Mouse (Mus musculus) limb, embryonic 13.5 days (tissue): Measurements from ENCODE around the gene Galntl5. TPM values are rescaled to one million over a fixed set of nuclear protein-coding genes. Genes with fewer than 3 reads are reported as not detected.
"Not testable (repeated sequence)": the region's sequence is repeated elsewhere in the genome, so short reads cannot be mapped to it uniquely, and the experiment has no call there.

ENCODE experiments used
- ATAC-seq: fragments of 200-750 bp; cut with Nextera tagmentation; 2 replicates; pipeline ENCODE4 v1.8.0; 2017; ENCODE audit warnings: low read depth, moderate number of reproducible peaks, moderate TSS enrichment; ENCODE audit not compliant: low FRiP score
- H3K27ac ChIP-seq: fragments of 300-500 bp; sonication (generic); 2 replicates; pipeline ENCODE4 v1.5.1; 2015; ENCODE audit warnings: inconsistent platforms, mild to moderate bottlenecking, moderate library complexity
- H3K27me3 ChIP-seq: fragments of 300-500 bp; sonication (generic); 2 replicates; pipeline ENCODE4 v1.6.1; 2015; ENCODE audit warnings: mild to moderate bottlenecking, inconsistent platforms
- H3K36me3 ChIP-seq: fragments of 300-500 bp; sonication (generic); 2 replicates; pipeline ENCODE4 v1.6.1; 2015; ENCODE audit warnings: inconsistent platforms, mild to moderate bottlenecking, moderate library complexity
- H3K4me1 ChIP-seq: fragments of 300-500 bp; sonication (generic); 2 replicates; pipeline ENCODE4 v1.6.1; 2015; ENCODE audit warnings: inconsistent platforms
- H3K4me2 ChIP-seq: fragments of 300-500 bp; sonication (generic); replicated peaks from 2 replicates; pipeline ENCODE4 v1.6.1; 2015; ENCODE audit warnings: inconsistent platforms, mild to moderate bottlenecking, moderate library complexity
- H3K4me3 ChIP-seq: fragments of 300-500 bp; sonication (generic); 2 replicates; pipeline ENCODE4 v1.5.1; 2015; ENCODE audit warnings: moderate library complexity, mild to moderate bottlenecking, inconsistent platforms
- H3K9ac ChIP-seq: fragments of 300-500 bp; sonication (generic); 2 replicates; pipeline ENCODE4 v1.6.1; 2015; ENCODE audit warnings: mild to moderate bottlenecking, inconsistent platforms
- H3K9me3 ChIP-seq: fragments of 300-500 bp; sonication (generic); 2 replicates; pipeline ENCODE4 v1.6.1; 2016; ENCODE audit warnings: inconsistent platforms
- WGBS: fragments of 180-500 bp; shearing (Covaris S2); methylation state at CpG from one replicate; pipeline ENCODE4 v1.1.7; 2015; 5-methylcytosine and 5-hydroxymethylcytosine counted together
- polyA plus RNA-seq: library from polyadenylated mRNA; unstranded; fragments of >200 nt; fragmentation: Nextera tagmentation; extraction: Ambion mirVana; gene quantifications from 2 replicates; pipeline ENCODE4 v1.2.1, GENCODE M21; 2015

The Galntl5 gene
- polyA plus RNA-seq, 1 experiment from 2014 or later = not detected

DNA sequence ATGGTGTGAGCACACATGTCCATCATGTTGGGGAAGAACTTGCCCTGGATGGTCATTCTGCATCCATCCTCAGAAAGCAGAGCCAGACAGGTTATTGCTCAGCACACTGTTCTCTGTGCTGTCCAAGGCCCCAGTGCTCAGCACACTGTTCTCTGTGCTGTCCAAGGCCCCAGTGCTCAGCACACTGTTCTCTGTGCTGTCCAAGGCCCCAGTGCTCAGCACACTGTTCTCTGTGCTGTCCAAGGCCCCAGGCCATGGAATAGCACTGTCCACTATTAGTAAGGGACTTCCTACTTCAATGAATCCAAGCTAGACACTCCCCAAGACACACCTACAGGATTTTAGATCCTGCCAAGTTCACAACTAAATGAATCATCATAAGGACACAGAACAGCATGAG lies 32.0 kb downstream of the Galntl5 start:
- not testable (repeated sequence) for H3K9ac ChIP-seq, ATAC-seq, H3K27ac ChIP-seq

DNA sequence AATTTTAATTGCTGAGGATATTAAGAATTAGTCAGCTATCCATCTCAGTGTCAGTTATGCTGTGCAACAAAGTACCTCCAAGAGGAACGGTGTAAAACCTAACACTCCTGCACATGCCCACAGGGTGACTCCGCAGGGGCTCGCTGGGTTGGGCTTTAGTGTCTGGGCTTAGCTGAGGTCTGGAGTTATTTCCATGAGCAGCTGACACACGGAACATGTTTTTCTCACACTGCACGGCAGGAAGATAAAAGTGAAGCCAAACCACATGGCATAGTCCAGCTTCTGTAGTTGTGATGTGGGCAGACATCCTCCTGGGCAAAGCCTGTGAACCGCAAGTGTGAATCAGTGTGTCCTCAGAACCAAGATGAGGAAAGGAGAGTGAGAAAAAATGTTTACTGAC lies 33.7 kb downstream of the Galntl5 start:
- no peak overlapping the region for H3K27ac ChIP-seq
- no peaks in the 10 kb centered on the region for H3K4me1 ChIP-seq
- no peaks in the 10 kb centered on the region for H3K36me3 ChIP-seq
- no peak for ATAC-seq
- WGBS = 69% methylated on average over 6 of the region's 6 CpGs
- no peak overlapping the region for H3K4me3 ChIP-seq
- no peaks in the 10 kb centered on the region for H3K9me3 ChIP-seq
- H3K27me3 ChIP-seq = no peaks in the 10 kb centered on the region
- no peak overlapping the region for H3K9ac ChIP-seq
- H3K4me2 ChIP-seq = no peak overlapping the region

More for the DNA sequence above, 32.0 kb downstream of the Galntl5 start:
- H3K36me3 ChIP-seq, H3K4me3 ChIP-seq, H3K4me2 ChIP-seq, H3K9me3 ChIP-seq, H3K27me3 ChIP-seq, H3K4me1 ChIP-seq: not testable (repeated sequence)

DNA sequence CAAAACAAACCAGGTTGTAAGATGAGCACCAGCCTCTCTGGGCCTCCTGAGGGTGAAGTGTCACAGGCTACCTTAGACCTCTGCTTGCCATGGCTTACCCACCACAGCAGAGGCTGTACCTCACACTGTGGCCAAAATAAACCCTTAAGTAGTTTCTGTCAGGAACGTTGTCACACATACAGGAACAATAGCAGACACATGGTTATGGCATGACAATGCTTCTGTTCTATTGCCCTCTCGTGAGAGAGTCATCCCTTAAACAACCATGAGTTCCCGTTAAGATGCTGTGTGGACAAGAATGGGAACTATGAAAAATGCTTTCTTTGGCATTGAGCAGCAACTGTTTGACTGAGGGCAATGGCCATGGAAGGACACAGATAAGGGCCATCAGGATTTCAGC lies 40.3 kb downstream of the Galntl5 start, which contains the start of gene Galnt11:
TSS of gene Galnt11 (plus strand) at position 301 of the 400 bp plus-strand sequence.
- 88% methylated on average over 3 of the region's 3 CpGs for WGBS
- peak within 1 kb of the TSS; percentile 73 for H3K4me3 ChIP-seq
- peak within 1 kb of the TSS; percentile 84; the same call in 1 of the 2 replicates for H3K27ac ChIP-seq

DNA sequence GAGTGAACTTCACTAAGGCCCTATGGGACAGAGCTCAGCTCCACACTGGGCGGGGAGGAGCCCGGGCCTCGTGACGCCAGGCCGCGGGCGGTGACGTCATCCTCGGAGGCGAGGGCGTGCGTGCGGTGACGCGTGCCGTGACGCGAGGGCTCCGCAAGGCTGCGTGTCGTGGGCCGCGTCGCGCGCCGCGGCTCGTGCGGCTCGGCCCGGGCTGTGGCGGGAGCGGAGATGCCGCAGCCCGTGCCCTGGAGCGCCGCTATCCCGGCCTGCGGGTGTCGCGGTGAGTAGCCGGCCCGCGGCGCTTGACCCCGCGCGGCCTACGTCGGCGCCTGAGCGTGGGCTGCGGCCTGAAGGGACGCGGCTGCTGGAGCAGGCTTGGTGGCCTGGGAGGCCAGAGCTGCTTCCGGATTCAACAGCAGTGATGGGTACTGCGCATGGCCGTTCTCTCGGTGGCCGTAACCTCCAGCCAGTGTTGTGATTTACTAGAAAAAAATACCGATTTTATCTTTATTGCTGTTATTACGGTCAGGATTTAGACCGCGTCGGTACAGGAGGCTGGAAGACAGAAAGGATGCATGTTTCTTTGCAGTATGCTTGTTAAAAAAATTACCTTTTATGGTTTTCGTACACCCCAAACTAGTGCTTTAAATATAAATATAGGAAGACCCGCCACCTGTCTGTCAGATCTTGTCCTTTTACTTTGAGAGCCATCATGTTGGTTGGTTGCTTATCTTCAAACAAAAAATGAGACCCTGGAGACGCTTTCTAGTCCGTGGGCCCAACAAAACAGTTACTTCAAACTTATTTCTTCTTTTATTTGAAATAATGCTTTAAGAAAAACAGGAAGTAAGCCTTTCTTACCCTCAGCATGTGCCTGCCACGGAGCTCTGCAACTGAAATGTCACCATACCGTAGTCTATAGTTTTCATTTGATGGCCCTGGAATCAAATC lies 41.8 kb downstream of the Galntl5 start, which contains the start of gene E130116L18Rik:
TSS of gene E130116L18Rik (minus strand) at position 402 of the 951 bp plus-strand sequence.
- Histone ChIP-seq H3K9ac (peak within 1 kb of the TSS; percentile 87), H3K4me2 (peak within 1 kb of the TSS; percentile 65), H3K27ac (peak within 1 kb of the TSS; percentile 84; the same call in 1 of the 2 replicates), H3K36me3 (peaks cover 7% of the 10 kb centered on the region), H3K9me3 (no peaks in the 10 kb centered on the region), H3K27me3 (no peaks in the 10 kb centered on the region), H3K4me3 (peak within 1 kb of the TSS; percentile 73), H3K4me1 (peaks cover 8% of the 10 kb centered on the region)
- peak; percentile 97 for ATAC-seq
- 5% methylated on average over 66 of the region's 72 CpGs for WGBS

More for the DNA sequence above, 40.3 kb downstream of the Galntl5 start, which contains the start of gene Galnt11:
- ATAC-seq = no peak
- H3K9ac ChIP-seq = peak within 1 kb of the TSS; percentile 87
- no peaks in the 10 kb centered on the region for H3K36me3 ChIP-seq
- no peaks in the 10 kb centered on the region for H3K27me3 ChIP-seq
- H3K9me3 ChIP-seq = no peaks in the 10 kb centered on the region
- H3K4me1 ChIP-seq = peaks cover 8% of the 10 kb centered on the region
- peak within 1 kb of the TSS; percentile 65 for H3K4me2 ChIP-seq

DNA sequence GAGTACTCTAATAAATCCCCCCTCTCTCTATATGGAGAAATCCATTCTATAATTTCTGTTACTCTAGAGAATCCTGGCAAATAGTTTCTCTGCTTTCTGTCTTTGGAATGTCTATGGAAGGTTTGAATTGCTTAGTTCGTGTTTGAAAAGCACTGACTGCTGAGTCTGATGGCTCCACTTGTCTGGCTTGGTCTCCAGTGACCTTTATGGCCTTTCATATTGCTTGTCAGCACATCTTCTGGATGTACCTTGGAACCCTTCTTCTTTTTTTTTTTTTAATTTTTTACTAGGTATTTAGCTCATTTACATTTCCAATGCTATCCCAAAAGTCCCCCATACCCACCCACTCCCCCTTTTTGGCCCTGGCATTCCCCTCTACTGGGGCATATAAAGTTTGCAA lies 43.1 kb downstream of the Galntl5 start:
- H3K4me2 ChIP-seq, H3K4me1 ChIP-seq: not testable (repeated sequence)

DNA sequence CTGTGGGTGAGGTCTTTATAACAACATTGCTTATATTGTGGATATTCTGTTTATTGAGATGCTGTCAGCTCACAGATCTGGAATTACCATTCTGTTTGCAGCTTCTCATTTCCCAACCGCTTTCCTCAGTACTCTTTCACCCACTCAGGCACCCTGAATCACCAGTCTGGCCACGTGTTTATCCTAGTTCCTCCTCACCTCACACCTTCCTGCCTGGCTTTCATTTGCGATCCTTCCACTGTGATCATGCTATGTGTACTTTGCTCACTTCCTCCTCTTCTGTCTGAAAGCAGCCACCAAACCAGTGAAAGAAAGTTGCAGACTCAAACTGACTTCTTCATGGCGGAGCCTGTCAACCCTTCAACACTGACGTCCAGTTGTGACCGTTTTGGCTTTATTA lies 61.8 kb downstream of the Galntl5 start:
- H3K36me3 ChIP-seq = peaks cover 21% of the 10 kb centered on the region
- H3K4me1 ChIP-seq = 0 out of 2 replicates have a peak, but pooled peaks cover 4% of the 10 kb centered on the region
- H3K27me3 ChIP-seq = no peaks in the 10 kb centered on the region
- ATAC-seq = no peak
- H3K4me2 ChIP-seq = no peak overlapping the region
- H3K9ac ChIP-seq = no peak overlapping the region
- H3K27ac ChIP-seq = no peak overlapping the region
- WGBS = 90% methylated on average over 6 of the region's 6 CpGs
- no peak overlapping the region for H3K4me3 ChIP-seq
- no peaks in the 10 kb centered on the region for H3K9me3 ChIP-seq

More for the DNA sequence above, 43.1 kb downstream of the Galntl5 start:
- peaks cover 14% of the 10 kb centered on the region for H3K36me3 ChIP-seq
- ATAC-seq, H3K27ac ChIP-seq, H3K9ac ChIP-seq, H3K4me3 ChIP-seq, H3K27me3 ChIP-seq, H3K9me3 ChIP-seq: not testable (repeated sequence)
- 92% methylated on average over 1 of the region's 1 CpGs for WGBS

DNA sequence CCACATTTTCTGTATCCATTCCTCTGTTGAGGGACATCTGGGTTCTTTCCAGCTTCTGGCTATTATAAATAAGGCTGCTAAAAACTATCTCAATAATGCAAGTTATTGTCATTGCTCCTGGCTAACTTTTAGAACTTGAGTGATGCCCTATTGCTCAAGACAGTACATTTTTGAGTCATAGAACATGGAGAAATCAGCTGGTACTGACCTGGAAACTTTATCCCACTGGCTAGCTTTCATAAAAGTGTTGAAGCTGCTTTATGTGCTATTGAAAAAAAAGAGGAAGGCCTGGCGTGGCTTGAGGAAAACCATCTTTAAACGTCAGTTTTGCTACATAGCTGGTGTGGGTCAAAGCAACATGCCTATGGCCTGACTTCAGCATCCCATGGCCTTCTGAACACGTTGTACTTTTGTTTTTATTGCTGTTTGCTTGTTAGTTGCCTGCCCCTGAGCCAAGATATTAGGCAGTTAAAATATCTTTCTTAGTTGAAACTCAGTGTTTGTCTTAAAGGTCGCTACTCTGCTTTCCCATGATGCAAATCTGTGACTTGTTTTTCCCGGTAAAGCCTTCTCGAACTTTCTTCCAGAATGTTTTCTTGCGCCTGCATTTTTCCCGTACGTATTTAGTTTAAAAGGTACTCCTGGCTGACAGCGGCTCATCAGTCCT lies 64.7 kb downstream of the Galntl5 start:
- H3K27me3 ChIP-seq = no peaks in the 10 kb centered on the region
- H3K36me3 ChIP-seq = peaks cover 42% of the 10 kb centered on the region
- H3K27ac ChIP-seq = no peak overlapping the region
- H3K4me1 ChIP-seq = 0 out of 2 replicates have a peak, but pooled peaks cover 4% of the 10 kb centered on the region
- no peaks in the 10 kb centered on the region for H3K9me3 ChIP-seq
- no peak overlapping the region for H3K9ac ChIP-seq
- ATAC-seq = no peak
- no peak overlapping the region for H3K4me2 ChIP-seq
- no peak overlapping the region for H3K4me3 ChIP-seq
- 77% methylated on average over 10 of the region's 10 CpGs for WGBS

DNA sequence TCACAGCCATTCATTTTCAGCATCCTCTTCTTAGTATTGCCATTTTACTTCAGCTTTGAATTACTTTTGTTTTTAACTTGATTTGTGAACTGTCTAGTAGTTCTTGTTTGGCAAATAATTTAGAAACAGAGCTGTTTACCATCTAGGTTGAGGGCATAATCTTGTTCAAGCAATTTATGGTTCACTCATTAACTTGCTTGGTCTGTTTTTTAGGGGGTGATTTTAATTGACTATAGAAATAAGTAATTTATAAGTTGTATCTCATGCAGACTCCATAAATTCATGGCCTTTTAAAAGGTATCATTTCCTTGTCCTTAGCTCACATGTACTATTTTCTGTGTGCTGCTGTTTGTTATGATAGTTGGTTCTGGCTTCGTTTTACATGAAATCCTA lies 65.2 kb downstream of the Galntl5 start:
- peaks cover 47% of the 10 kb centered on the region for H3K36me3 ChIP-seq
- no peaks in the 10 kb centered on the region for H3K9me3 ChIP-seq
- no peak overlapping the region for H3K27ac ChIP-seq
- no peaks in the 10 kb centered on the region for H3K27me3 ChIP-seq
- 85% methylated on average over 1 of the region's 1 CpGs for WGBS
- no peak for ATAC-seq
- 0 out of 2 replicates have a peak, but pooled peaks cover 4% of the 10 kb centered on the region for H3K4me1 ChIP-seq
- H3K4me2 ChIP-seq = no peak overlapping the region
- H3K9ac ChIP-seq = no peak overlapping the region
- H3K4me3 ChIP-seq = no peak overlapping the region

DNA sequence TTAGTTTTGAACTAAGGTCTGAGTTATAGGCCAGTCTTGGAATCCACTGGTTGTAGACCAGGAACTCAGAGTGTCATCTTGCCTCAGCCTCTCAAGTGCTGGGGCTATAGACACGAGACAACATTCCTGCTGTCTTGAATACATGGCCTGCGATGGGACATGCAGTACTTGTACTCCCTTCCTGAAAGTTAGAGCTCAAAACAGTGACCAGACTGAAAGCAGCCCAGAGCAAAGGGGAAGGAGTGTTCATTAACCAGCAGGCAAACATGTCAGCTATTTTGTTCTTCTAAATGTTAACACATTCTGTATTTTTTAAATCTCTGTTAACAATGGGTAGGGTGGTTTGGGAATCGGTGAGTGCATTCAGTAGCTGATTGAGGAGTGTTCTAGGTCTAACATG lies 65.8 kb downstream of the Galntl5 start:
- 84% methylated on average over 3 of the region's 3 CpGs for WGBS
- H3K4me1 ChIP-seq = 0 out of 2 replicates have a peak, but pooled peaks cover 4% of the 10 kb centered on the region
- no peak for ATAC-seq

DNA sequence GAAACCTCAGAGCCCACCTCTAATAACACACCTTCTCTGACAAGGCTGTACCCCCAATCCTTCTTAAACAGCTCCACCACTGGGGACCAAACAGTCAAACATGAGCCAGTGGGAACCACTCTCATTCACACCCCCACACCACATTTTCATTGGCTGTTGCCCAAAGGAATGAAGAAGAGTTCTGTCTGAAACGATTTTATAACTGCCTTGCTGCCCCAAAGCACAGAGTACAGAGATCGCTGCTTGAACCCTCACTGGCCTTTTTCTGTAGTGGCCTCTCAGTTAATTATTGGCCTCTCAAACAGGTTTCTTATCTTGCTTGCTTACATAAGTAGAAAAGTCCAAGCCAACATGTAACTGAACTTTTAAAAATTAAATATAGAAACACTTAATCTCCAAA lies 71.2 kb downstream of the Galntl5 start:
- Histone ChIP-seq H3K4me2 (no peak overlapping the region), H3K9me3 (no peaks in the 10 kb centered on the region), H3K27ac (no peak overlapping the region), H3K4me3 (no peak overlapping the region), H3K4me1 (0 out of 2 replicates have a peak, but pooled peaks cover 1% of the 10 kb centered on the region), H3K36me3 (peaks cover 83% of the 10 kb centered on the region), H3K27me3 (no peaks in the 10 kb centered on the region), H3K9ac (no peak overlapping the region)
- 82% methylated on average over 2 of the region's 2 CpGs for WGBS
- ATAC-seq = no peak

More for the DNA sequence above, 65.8 kb downstream of the Galntl5 start:
- Histone ChIP-seq H3K27me3 (no peaks in the 10 kb centered on the region), H3K9ac (no peak overlapping the region), H3K9me3 (no peaks in the 10 kb centered on the region), H3K4me2 (no peak overlapping the region), H3K27ac (no peak overlapping the region), H3K36me3 (peaks cover 48% of the 10 kb centered on the region), H3K4me3 (no peak overlapping the region)

DNA sequence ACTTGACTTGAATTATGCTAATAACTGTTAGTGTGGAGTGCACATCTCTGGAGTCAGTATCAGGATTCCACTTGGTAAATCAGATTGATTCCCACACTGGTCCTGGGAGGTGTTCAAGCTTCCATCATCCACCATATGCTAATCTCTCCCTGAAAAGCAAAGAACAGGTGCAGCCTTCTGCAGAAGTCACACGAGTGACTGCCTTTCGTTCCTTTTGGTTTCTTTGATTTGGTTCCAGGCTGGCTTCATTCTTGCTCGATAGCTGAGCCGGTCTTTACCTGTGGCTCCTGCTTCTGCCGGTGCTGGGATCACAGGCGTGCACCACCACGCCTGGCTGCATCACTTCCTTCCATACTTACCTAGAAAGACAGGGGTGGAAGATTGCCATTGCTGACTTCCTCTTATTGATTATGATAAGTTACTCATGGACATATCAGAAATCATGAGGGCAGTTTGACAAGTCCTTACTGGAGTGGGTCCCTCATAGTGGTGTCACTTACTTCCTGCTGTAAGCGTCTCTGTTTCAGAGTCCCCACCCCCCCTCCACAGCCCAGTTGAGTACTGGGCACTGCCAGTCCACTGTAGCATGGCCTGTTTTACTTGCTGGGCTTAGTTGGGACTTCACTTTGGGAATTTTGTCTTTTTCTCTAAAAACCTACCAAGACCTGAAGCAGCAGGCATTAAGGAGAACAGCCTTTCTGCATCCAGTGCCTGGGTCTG lies 71.7 kb downstream of the Galntl5 start:
- no peak for ATAC-seq
- no peak overlapping the region for H3K27ac ChIP-seq
- H3K27me3 ChIP-seq = no peaks in the 10 kb centered on the region
- no peaks in the 10 kb centered on the region for H3K9me3 ChIP-seq
- 93% methylated on average over 8 of the region's 8 CpGs for WGBS
- no peaks in the 10 kb centered on the region for H3K4me1 ChIP-seq
- no peak overlapping the region for H3K9ac ChIP-seq
- no peak overlapping the region for H3K4me2 ChIP-seq
- peaks cover 89% of the 10 kb centered on the region for H3K36me3 ChIP-seq
- H3K4me3 ChIP-seq = no peak overlapping the region
